Mouse (Mus musculus) lung, embryonic 14.5 days (tissue): ENCODE results near the gene Haghl. TPM values are rescaled to one million over a fixed set of nuclear protein-coding genes. Genes with fewer than 3 reads are reported as not detected.

Experiments used
- ATAC-seq: fragments of 200-750 bp; cut with Nextera tagmentation; 2 replicates; pipeline ENCODE4 v1.8.0; 2017; ENCODE audit warnings: mild to moderate bottlenecking, moderate TSS enrichment, moderate library complexity; ENCODE audit not compliant: insufficient read depth
- DNase-seq: peaks from one replicate; pipeline ENCODE4 v3.0.0-alpha.2; 2015
- H3K27ac ChIP-seq: fragments of 300-500 bp; sonication (generic); 2 replicates; pipeline ENCODE4 v1.5.1; 2014; ENCODE audit warnings: low read depth, mild to moderate bottlenecking, moderate library complexity
- H3K27me3 ChIP-seq: fragments of 300-500 bp; sonication (generic); 2 replicates; pipeline ENCODE4 v1.6.1; 2014; ENCODE audit warnings: low read length, control low read depth; ENCODE audit not compliant: insufficient read depth
- H3K36me3 ChIP-seq: fragments of 300-500 bp; sonication (generic); 2 replicates; pipeline ENCODE4 v1.6.1; 2014; ENCODE audit warnings: control low read depth; ENCODE audit not compliant: insufficient read depth
- H3K4me1 ChIP-seq: fragments of 300-500 bp; sonication (generic); 2 replicates; pipeline ENCODE4 v1.6.1; 2014; ENCODE audit warnings: antibody characterized with exemption, control low read depth; ENCODE audit not compliant: insufficient read depth
- H3K4me2 ChIP-seq: fragments of 300-500 bp; sonication (generic); 2 replicates; pipeline ENCODE4 v1.6.1; 2014; ENCODE audit warnings: mild to moderate bottlenecking
- H3K4me3 ChIP-seq: fragments of 300-500 bp; sonication (generic); 2 replicates; pipeline ENCODE4 v1.5.1; 2014; ENCODE audit warnings: low read depth, low read length
- H3K9ac ChIP-seq: fragments of 300-500 bp; sonication (generic); 2 replicates; pipeline ENCODE4 v1.6.1; 2014
- H3K9me3 ChIP-seq: fragments of 300-500 bp; sonication (generic); 2 replicates; pipeline ENCODE4 v1.6.1; 2016; ENCODE audit warnings: low read depth, low read length, control low read depth
- CTCF ChIP-seq: IDR thresholded peaks from 2 replicates; pipeline ENCODE4 v1.5.1; 2016; ENCODE audit warnings: antibody characterized with exemption, low read depth
- WGBS: fragments of 180-500 bp; shearing (Covaris S2); extraction: QIAGEN DNeasy Blood & Tissue Kit; methylation state at CpG from one replicate; pipeline ENCODE4 v1.1.7; 2014; 5-methylcytosine and 5-hydroxymethylcytosine counted together
- polyA plus RNA-seq: library from polyadenylated mRNA; unstranded; fragments of >200 nt; fragmentation: Nextera tagmentation; extraction: Ambion mirVana; gene quantifications from 2 replicates; pipeline ENCODE4 v1.2.1, GENCODE M21; 2014

Gene Haghl
- polyA plus RNA-seq, 1 experiment from 2014 or later, result 55.1 TPM

GRCm38 (mm10) chr17:25827011-25827410, 41.5 kb upstream of the Haghl start:
- TF ChIP-seq CTCF, result no peak
- Histone ChIP-seq H3K4me3 (no peak overlapping the region), H3K27ac (no peak overlapping the region), H3K9me3 (no peaks in the 10 kb centered on the region), H3K9ac (no peak overlapping the region; the same call in 1 of the 2 replicates), H3K4me2 (no peak overlapping the region), H3K4me1 (peaks cover 33% of the 10 kb centered on the region), H3K36me3 (peaks cover 56% of the 10 kb centered on the region), H3K27me3 (no peaks in the 10 kb centered on the region)
- ATAC-seq (no peak), DNase-seq (no peak)
- 91% methylated on average over 13 of the region's 13 CpGs for WGBS

- no peak for ATAC-seq
- H3K4me1 ChIP-seq, result peaks cover 25% of the 10 kb centered on the region
These were observed 40.6 kb upstream of the Haghl start for GRCm38 (mm10) chr17:25825984-25826570.

GRCm38 (mm10) chr17:25825311-25825710, 39.8 kb upstream of the Haghl start:
- Histone ChIP-seq H3K9me3 (no peaks in the 10 kb centered on the region), H3K4me1 (peaks cover 22% of the 10 kb centered on the region), H3K4me2 (peak overlapping the region; percentile 98; the same call in 1 of the 2 replicates), H3K27ac (no peak overlapping the region), H3K4me3 (no peak overlapping the region), H3K36me3 (peaks cover 39% of the 10 kb centered on the region), H3K9ac (no peak overlapping the region), H3K27me3 (peaks cover 2% of the 10 kb centered on the region)
- DNase-seq (no peak), ATAC-seq (no peak)
- WGBS, result 80% methylated on average over 6 of the region's 6 CpGs
- TF ChIP-seq CTCF, result no peak

More at GRCm38 (mm10) chr17:25825984-25826570, 40.6 kb upstream of the Haghl start:
- no peak for DNase-seq
- TF ChIP-seq CTCF, result no peak
- Histone ChIP-seq H3K4me3 (no peak overlapping the region), H3K27me3 (no peaks in the 10 kb centered on the region), H3K9ac (no peak overlapping the region), H3K36me3 (peaks cover 47% of the 10 kb centered on the region), H3K4me2 (no peak overlapping the region), H3K9me3 (no peaks in the 10 kb centered on the region), H3K27ac (no peak overlapping the region)
- WGBS, result 92% methylated on average over 27 of the region's 27 CpGs

- Histone ChIP-seq H3K9me3 (no peaks in the 10 kb centered on the region), H3K36me3 (peaks cover 32% of the 10 kb centered on the region), H3K4me1 (peaks cover 18% of the 10 kb centered on the region), H3K9ac (peak overlapping the region; percentile 74), H3K27me3 (peaks cover 9% of the 10 kb centered on the region), H3K4me3 (peak overlapping the region; percentile 67), H3K4me2 (peak overlapping the region; percentile 98), H3K27ac (no peak overlapping the region)
- TF ChIP-seq CTCF, result no peak
- no peak for ATAC-seq
- no peak for DNase-seq
- 67% methylated on average over 17 of the region's 17 CpGs for WGBS
These were observed 39.1 kb upstream of the Haghl start for GRCm38 (mm10) chr17:25824362-25825142.

GRCm38 (mm10) chr17:25823452-25823851, 38.0 kb upstream of the Haghl start, which contains the start of gene Wdr24:
TSS of gene Wdr24 (plus strand) at chr17:25823627.
- Histone ChIP-seq H3K36me3 (peaks cover 30% of the 10 kb centered on the region), H3K4me2 (peak within 1 kb of the TSS; percentile 98), H3K27ac (peak within 1 kb of the TSS; percentile 63), H3K9me3 (no peaks in the 10 kb centered on the region), H3K9ac (peak within 1 kb of the TSS; percentile 74), H3K4me3 (peak within 1 kb of the TSS; percentile 67), H3K4me1 (peaks cover 16% of the 10 kb centered on the region), H3K27me3 (peaks cover 20% of the 10 kb centered on the region)
- ATAC-seq (peak; percentile 74), DNase-seq (peak; percentile 96)
- no peak for TF ChIP-seq CTCF
- WGBS, result under 1% methylated on average over 18 of the region's 18 CpGs

- peaks cover 4% of the 10 kb centered on the region for H3K4me1 ChIP-seq
- no peak for ATAC-seq
- no peaks in the 10 kb centered on the region for H3K9me3 ChIP-seq
- no peak for DNase-seq
- H3K27ac ChIP-seq, result no peak overlapping the region
- no peaks in the 10 kb centered on the region for H3K36me3 ChIP-seq
- peak overlapping the region; percentile 27; the same call in 1 of the 2 replicates for H3K4me2 ChIP-seq
- no peak for TF ChIP-seq CTCF
- H3K9ac ChIP-seq, result peak overlapping the region; percentile 3; the same call in 1 of the 2 replicates
- 7% methylated on average over 46 of the region's 46 CpGs for WGBS
- no peak overlapping the region; the same call in 1 of the 2 replicates for H3K4me3 ChIP-seq
- peaks cover 28% of the 10 kb centered on the region for H3K27me3 ChIP-seq
These were observed 33.6 kb upstream of the Haghl start for GRCm38 (mm10) chr17:25818851-25819780.
